Mouse (Mus musculus) kidney, postnatal 4 days (tissue): Measurements from ENCODE around the gene Fh1.

Source experiments
- DNase-seq, 2 experiments: peaks; one replicate each; pipeline ENCODE4 v3.0.0; 2021; ENCODE audit warnings: mixed read lengths in 2 of 2

The Fh1 gene

DNA sequence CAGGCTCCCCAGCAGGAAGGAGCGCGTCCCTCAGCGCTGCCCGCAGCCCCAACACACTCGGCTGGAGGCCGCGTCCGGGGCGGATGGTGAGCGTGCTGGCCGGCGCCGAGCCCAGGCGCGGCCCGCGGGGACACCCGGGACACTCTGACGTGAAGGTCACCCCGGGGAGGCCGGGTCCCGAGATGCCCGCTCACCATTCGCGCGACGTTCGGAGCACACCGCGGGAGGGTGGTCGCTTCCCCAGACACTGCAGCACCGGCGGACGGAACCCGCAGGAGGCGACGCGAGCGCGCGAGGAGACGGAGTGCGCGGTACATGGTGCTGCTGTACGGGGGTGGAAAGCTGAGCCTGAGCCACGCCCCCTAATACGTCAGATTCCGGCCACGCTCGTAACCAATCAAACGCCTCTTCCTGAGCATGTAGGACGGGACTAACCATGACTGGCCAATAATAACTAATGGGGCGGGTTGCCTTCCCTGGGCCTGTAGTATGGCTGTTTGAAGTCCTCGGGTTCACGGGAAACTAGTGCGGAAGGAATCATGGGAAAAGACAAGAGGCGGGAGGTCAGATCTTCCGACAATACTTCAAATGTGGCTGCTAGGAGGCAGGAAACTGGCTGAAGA lies at the start of gene Fh1:
TSS of gene Fh1 (minus strand) at position 379 of the 623 bp plus-strand sequence.
- peak; percentile 95 to 96 for DNase-seq

DNA sequence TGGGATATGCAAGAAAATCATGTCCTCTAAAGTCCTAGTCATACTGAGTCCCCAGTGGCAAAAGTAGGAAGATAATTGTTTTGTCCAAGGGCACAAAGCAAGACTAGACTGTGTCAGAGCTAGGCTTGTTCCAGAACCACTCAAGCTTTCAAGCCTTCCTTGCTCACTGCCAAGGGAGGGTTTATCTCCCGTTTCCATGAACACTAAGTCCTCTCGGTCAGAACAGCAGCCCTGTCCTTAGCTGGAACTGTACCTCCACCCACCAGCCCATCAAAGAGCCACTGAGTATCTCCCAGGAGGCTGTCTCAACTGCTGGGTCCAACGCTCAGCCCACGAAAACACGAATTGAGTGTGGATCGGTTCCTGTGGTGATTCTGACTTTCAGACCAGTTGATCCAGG lies 49.7 kb upstream of the Fh1 start:
- DNase-seq = no peak

GRCm38 (mm10) chr1:175673563-175674325 lies 48.3 kb upstream of the Fh1 start:
- DNase-seq = no peak

DNA sequence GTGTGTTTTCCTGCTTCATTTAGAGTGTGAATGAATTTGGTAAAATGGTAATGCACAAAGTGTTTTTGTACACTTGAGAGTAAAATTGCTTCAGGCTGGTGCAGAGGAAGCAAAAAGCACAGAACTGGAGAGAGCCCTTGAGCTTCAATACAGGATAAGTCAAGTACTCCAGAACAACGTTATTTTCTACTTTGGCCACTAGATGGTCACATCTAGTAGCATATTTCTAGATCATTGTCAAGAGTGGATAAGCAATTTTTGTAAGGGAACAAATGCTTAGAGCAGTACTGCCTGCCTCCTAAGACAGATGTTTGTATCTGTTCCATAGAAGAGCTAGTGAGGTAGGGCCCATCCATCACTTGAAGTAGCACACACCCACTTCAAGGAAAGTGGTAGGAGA lies 46.2 kb upstream of the Fh1 start:
- no peak for DNase-seq

- DNase-seq = no peak
Observed at GRCm38 (mm10) chr1:175670042-175670441, 44.6 kb upstream of the Fh1 start.

GRCm38 (mm10) chr1:175669456-175669855 lies 44.0 kb upstream of the Fh1 start:
- DNase-seq = no peak

GRCm38 (mm10) chr1:175668666-175669405 lies 43.4 kb upstream of the Fh1 start:
- peak; percentile 20 to 37 for DNase-seq

- no peak for DNase-seq
Observed at GRCm38 (mm10) chr1:175659900-175660299, 34.5 kb upstream of the Fh1 start.

- DNase-seq = no peak
Observed at GRCm38 (mm10) chr1:175648615-175649014, 23.2 kb upstream of the Fh1 start.

GRCm38 (mm10) chr1:175646952-175647351 lies 21.5 kb upstream of the Fh1 start:
- peak; percentile 17 to 45 for DNase-seq

- no peak for DNase-seq
Observed at GRCm38 (mm10) chr1:175643496-175644265, 18.2 kb upstream of the Fh1 start.

DNA sequence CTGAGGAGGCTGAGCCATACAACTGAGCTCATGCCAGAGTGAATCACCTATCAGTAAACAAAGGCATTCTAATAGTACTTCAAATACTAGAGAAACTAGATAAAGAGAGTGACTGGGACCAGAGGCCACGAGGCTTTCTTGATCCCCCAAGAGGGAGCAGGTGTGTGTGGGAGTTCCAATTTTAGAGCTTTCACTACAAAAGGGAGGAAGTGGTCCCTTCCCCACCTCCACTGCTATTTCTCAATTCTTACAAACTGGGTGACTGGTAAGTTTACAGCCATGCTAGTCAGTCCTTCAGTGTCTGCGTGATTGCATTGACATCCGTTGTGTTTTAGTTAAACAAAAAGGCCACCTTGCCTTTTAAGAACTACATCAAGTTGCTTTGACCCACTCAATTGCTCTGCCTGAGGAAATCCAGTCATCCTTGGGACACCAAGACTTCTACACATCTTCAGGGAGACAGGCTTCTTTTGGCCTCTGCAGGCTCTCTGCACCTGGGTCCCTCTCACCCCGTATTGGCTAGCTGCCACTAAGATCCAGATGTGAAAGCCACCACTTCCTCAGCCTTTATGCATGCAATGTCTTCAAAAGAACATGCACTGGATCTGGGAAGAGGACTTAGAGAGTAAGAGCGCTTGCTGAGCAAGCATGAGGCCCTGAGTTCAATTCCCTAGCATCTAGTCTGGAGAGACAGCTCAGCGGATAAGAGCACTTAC lies 15.2 kb upstream of the Fh1 start:
- no peak for DNase-seq

DNA sequence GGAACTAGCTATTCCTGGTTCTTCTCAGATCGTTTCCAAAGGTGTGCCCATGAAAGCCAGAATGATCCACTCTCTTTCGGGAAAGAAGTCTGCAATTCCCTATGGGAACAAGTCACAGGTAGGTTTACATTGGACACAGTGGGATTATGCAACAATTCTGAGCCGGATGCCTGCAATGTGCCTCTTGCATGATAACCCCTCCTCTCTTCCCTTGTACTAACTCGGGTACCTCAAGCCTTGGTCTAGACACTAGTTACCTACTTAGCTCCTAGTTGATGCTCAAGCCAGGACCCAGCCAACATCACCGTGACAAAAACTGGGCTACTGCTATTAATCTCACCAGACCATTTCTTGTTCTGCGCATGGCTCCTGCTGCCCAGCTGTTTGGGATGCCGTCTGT lies 13.6 kb upstream of the Fh1 start:
- DNase-seq = no peak

GRCm38 (mm10) chr1:175637677-175638076 lies 12.2 kb upstream of the Fh1 start:
- no peak for DNase-seq

- no peak for DNase-seq
Observed at GRCm38 (mm10) chr1:175632470-175632869, 7.0 kb upstream of the Fh1 start.

- no peak for DNase-seq
Observed at GRCm38 (mm10) chr1:175631721-175632221, 6.3 kb upstream of the Fh1 start.

GRCm38 (mm10) chr1:175631080-175631479 lies 5.6 kb upstream of the Fh1 start:
- DNase-seq = no peak

GRCm38 (mm10) chr1:175630345-175630744 lies 4.9 kb upstream of the Fh1 start:
- DNase-seq = no peak

- DNase-seq = no peak
Observed at GRCm38 (mm10) chr1:175629248-175629647, 3.8 kb upstream of the Fh1 start.

DNA sequence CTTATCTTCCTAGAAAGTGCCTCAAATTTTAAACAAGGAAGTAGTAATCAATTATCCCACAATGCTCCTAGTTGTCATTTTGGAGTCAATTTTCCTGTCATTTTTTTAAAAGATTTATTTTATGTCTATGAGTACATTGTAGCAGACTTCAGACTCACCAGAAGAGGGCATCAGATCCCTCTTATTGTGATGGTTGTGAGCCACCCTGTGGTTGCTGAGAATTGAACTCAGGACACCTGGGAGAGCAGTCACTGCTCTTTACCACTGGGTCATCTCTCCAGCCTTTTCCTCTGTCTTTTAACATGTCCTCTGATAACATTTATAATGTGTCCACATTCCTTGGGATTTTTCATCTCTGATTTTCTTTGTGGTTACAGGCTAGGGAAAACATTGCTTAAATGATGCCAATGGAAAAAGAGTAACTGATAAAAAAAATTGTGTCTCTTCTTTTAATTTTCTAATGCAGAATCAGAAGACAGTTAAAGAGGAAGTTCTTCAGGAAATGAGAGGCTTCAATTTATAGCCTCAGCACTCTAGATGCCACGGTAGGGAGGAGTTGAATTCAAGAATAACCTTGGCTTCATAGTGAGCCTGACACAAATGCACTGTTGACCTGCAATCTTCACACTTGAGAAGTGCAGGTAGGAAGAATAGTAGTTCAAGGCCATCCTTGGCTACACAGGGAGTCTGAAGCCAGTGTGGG lies 706 bp upstream of the Fh1 start:
- DNase-seq = no peak

DNA sequence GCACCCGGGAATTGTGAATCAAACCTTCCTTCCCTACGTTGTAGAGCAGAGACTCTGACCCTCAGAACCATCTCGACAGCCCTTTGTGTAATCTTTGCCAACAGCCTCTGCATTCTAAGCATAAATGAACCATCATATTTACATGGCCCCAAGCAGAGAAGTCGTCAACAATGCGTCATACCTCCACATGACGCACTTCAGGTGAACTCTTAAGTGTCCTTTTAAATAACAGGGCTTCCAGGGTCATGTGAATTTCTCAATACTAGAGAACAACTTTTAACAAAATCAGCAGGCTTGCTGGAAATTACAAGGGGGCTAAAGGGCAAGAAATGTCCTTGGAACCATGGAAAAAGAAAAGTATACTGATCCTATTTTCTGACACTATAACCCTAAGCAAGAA lies 1.8 kb downstream of the Fh1 start:
- DNase-seq = no peak
